Mouse (Mus musculus) small intestine, adult 2 months (tissue): ENCODE results near the gene Tesk1.

ENCODE experiments used
- CTCF ChIP-seq: fragments of 200-500 bp; IDR thresholded peaks from 2 replicates; pipeline ENCODE4 v1.5.1; 2012; ENCODE audit warnings: low read depth, mild to moderate bottlenecking, control low read depth, inconsistent platforms, low read length, moderate library complexity, mixed read lengths; ENCODE audit not compliant: insufficient replicate concordance, insufficient read length; ENCODE audit errors: extremely low read depth
- POLR2A ChIP-seq: fragments of 200-500 bp; IDR thresholded peaks from 2 replicates; pipeline ENCODE4 v1.6.1; 2012; ENCODE audit warnings: low read depth, mild to moderate bottlenecking, control low read depth, inconsistent platforms, low read length, moderate library complexity

DNA sequence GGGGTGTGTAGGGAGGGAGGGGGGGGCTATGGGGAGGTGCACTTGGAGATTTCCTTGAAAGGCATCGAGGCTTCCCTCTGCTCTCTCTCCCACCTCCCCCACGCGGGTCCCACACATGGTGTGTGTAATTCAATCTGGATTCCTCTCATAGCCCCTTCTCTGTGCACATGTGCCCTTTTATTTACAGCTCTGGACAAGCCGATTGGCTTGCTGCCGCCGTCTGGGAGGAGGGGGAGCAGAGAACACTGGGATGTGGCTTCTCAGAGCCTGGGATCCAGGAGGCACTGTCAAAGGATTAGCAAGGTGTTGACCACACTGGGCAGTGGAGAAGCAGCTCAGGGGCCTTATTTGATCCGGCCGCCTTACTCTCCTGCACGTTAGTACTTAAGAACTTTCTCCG lies 40.8 kb upstream of the Tesk1 start:
- no peak for TF ChIP-seq POLR2A
- TF ChIP-seq CTCF, result no peak
